Mouse (Mus musculus): ENCODE data around the gene Lix1. TPM values are rescaled to one million over a fixed set of nuclear protein-coding genes. Genes with fewer than 3 reads are reported as not detected.
"Not testable (repeated sequence)": the region's sequence is repeated elsewhere in the genome, so short reads cannot be mapped to it uniquely, and the experiment has no call there.

Lix1 gene
- polyA plus RNA-seq, 1 experiment from 2014 or later: 14.1 TPM

DNA sequence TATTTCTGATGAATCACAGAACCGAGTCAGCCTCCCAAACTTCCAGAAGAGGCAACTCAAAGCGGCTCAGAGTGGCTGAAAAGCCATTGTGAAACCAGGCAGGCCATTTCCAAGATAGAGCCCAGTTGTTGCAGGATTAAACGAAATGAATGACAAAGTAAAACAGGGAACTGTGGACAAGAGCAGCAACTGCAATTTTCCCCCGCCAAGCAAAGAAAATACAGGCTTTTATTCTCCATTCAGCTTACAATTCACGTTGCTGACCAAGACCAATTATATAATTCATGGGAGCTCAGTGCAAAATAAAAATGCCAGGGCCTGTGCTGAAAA is 46.9 kb downstream of the Lix1 start:
- WGBS: 25% methylated on average over 5 of the region's 5 CpGs

DNA sequence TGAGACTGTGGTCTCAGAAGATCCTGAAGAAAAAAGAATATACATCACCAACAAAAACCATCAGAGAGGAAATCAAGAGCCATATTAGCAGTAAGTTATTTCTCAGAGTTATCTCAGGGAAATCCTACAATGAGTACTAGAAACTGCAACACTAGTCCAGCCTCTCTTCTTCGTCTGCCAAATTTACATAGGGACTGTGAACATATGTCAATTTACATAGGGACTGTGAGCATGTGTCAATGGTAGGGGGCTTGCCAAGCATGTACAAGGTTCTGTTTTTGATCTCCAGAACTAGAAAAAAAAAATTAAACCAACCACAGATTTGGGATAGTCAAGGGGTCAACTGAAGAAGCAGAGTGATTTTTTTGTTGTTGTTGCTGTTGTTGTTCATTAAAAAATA is 48.6 kb downstream of the Lix1 start:
- peaks cover 10% of the 10 kb centered on the region for H3K4me1 ChIP-seq
- 79% methylated on average over 1 of the region's 1 CpGs for WGBS
- H3K4me2 ChIP-seq: no peak overlapping the region
- H3K9ac ChIP-seq: no peak overlapping the region
- ATAC-seq (ENCODE audit: insufficient number of reproducible peaks, low FRiP score, low TSS enrichment, low read depth): no peak
- no peaks in the 10 kb centered on the region for H3K27me3 ChIP-seq
- no peaks in the 10 kb centered on the region for H3K36me3 ChIP-seq
- H3K9me3 ChIP-seq: no peaks in the 10 kb centered on the region
- H3K4me3 ChIP-seq: no peak overlapping the region
- no peak overlapping the region for H3K27ac ChIP-seq

More for the DNA sequence above, 46.9 kb downstream of the Lix1 start:
- no peak for ATAC-seq (ENCODE audit: insufficient number of reproducible peaks, low FRiP score, low TSS enrichment, low read depth)
- H3K4me3 ChIP-seq: peak overlapping the region; percentile 34; the same call in 1 of the 2 replicates
- H3K9ac ChIP-seq: no peak overlapping the region
- H3K4me2 ChIP-seq: peak overlapping the region; percentile 48
- peaks cover 10% of the 10 kb centered on the region for H3K4me1 ChIP-seq
- H3K27me3 ChIP-seq: no peaks in the 10 kb centered on the region
- no peaks in the 10 kb centered on the region for H3K36me3 ChIP-seq
- H3K27ac ChIP-seq: 0 out of 2 replicates have a peak overlapping the region, but pooled peaks have one; percentile 23
- no peaks in the 10 kb centered on the region for H3K9me3 ChIP-seq

DNA sequence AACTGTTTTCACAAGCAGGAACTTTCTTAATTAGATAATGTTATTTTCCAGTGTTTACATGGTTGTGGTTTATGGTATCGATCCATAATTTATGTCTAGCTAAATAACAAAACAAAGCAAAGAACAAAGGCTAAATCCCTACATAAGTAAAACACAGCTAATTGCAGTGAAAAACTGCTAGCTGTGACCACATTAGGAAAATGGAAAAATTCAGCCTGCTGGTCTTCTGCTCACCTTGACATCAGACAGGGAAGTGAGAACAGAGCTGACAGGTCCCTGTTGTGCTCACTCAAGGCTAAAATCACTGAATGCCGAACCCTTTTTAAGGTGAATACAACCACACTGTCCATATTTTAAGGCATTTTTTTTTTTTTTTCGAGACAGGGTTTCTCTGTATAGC is 50.1 kb downstream of the Lix1 start:
- Histone ChIP-seq H3K27ac (no peak overlapping the region), H3K4me2 (no peak overlapping the region), H3K36me3 (no peaks in the 10 kb centered on the region), H3K9me3 (no peaks in the 10 kb centered on the region), H3K4me3 (no peak overlapping the region), H3K27me3 (no peaks in the 10 kb centered on the region), H3K4me1 (peaks cover 10% of the 10 kb centered on the region), H3K9ac (no peak overlapping the region)
- WGBS: 87% methylated on average over 3 of the region's 3 CpGs
- no peak for ATAC-seq (ENCODE audit: insufficient number of reproducible peaks, low FRiP score, low TSS enrichment, low read depth)

DNA sequence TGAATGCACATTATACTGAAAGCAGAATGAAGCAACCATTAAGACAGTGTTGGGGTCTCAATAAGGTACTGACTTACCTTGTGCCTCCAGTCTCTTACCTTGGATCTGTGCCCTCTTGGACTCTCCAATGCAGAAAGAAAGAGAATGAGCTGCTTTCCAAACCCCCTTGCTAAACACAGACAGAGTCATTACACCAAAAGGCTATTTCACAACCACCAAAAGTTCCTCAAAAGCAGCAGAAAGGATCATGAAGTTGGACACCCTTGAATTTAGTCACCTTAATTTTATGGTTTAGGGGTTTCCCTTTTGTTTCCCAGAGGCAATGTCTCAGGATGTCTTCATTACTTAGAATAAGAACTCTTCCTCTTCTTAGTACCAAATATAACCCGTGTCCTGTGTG is 52.1 kb downstream of the Lix1 start:
- Histone ChIP-seq H3K4me2 (no peak overlapping the region), H3K9ac (no peak overlapping the region), H3K4me3 (no peak overlapping the region), H3K27me3 (no peaks in the 10 kb centered on the region), H3K4me1 (no peaks in the 10 kb centered on the region), H3K27ac (no peak overlapping the region), H3K9me3 (no peaks in the 10 kb centered on the region), H3K36me3 (no peaks in the 10 kb centered on the region)
- ATAC-seq (ENCODE audit: insufficient number of reproducible peaks, low FRiP score, low TSS enrichment, low read depth): no peak
- WGBS: 77% methylated on average over 1 of the region's 1 CpGs

DNA sequence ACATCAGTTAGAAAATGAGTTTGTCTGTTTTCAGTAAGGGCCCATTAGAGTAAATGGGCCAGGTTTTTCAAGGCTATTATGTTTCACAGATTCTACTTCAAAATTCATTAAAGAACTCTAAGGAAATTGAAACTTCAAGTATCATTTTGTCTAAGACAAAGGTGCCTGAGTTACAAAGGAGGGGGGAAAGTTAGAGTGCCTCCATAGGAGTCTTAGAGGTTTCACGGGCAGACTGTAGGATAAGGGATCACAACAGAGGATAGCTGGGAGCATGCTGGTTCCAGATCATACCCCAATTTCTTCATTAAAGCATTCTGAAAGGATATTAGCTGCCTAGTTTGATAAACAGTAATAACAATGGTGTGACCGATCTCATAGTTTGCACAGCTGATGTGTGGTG is 83.3 kb downstream of the Lix1 start:
- WGBS: 31% methylated on average over 2 of the region's 2 CpGs
- Histone ChIP-seq H3K36me3 (no peaks in the 10 kb centered on the region), H3K4me2 (no peak overlapping the region), H3K27me3 (no peaks in the 10 kb centered on the region), H3K4me1 (peaks cover under 1% of the 10 kb centered on the region; the same call in 1 of the 2 replicates), H3K9me3 (no peaks in the 10 kb centered on the region), H3K9ac (no peak overlapping the region), H3K27ac (no peak overlapping the region), H3K4me3 (no peak overlapping the region)
- no peak for ATAC-seq (ENCODE audit: insufficient number of reproducible peaks, low FRiP score, low TSS enrichment, low read depth)

DNA sequence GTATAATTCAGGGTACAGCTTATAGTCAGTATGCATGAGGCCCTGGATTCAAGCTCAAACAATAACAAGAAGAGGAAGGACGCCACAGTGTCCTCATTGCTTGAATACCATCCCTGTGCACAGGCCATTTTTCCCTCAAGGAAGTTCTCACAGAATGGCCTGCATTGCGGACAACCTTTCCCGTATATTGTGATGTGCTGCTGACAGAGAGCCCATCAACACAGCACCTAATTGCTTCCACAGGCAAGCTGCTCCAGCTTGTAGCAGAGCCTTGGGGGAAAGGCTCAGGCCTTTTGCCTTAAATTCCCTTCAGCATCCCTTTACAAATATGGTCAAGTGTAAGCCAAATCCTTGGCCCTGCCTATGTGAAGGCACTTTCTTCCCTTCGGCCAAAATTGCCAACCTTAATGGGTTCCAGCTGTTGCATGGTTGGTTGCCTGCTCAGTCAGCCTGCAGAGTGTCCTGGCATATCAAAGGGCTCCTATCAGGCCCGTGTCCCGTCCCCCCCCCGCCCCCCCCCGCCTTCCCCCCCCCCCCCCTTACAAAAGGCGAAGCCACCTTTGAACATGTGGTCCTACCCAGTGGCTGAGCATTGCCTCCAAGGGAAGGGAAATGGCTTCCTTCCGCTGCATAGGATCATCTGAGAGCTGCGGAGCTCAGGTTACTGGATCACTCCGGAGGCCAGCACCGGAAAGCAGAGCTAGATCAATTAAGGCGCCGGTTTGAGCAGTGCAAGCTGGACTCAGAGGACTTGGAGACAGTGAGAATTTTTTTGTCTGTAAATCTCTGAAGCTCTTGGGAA is 88.5 kb downstream of the Lix1 start:
- Histone ChIP-seq H3K4me2 (peak overlapping the region; percentile 25), H3K27ac (peak overlapping the region; percentile 22; the same call in 1 of the 2 replicates), H3K27me3 (no peaks in the 10 kb centered on the region), H3K9ac (no peak overlapping the region), H3K4me1 (peaks cover 4% of the 10 kb centered on the region; the same call in 1 of the 2 replicates), H3K4me3 (peak overlapping the region; percentile 10; the same call in 1 of the 2 replicates), H3K36me3 (no peaks in the 10 kb centered on the region), H3K9me3 (no peaks in the 10 kb centered on the region)
- WGBS: 30% methylated on average over 12 of the region's 15 CpGs
- ATAC-seq (ENCODE audit: insufficient number of reproducible peaks, low FRiP score, low TSS enrichment, low read depth): peak; percentile 65; the same call in 1 of the 2 replicates

DNA sequence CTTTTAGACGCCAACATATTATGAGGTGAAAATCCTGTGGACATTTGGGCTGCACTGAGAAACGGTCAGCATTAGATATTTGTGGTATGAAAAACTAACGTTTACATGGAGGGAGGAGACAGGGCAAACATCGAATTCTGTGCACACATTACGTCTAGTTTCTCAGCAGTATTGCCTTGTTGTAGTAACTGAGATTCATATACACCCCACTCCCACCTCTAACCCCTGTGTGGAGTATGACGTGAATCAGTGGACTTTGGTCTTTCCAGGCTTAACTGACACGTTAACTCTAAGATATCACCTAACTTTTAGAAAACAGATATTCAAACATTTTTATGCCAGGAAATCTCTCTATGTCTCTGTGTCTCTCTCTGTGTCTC is 89.1 kb downstream of the Lix1 start:
- Histone ChIP-seq H3K4me2 (peak overlapping the region; percentile 25), H3K36me3 (no peaks in the 10 kb centered on the region), H3K4me1 (peaks cover 4% of the 10 kb centered on the region; the same call in 1 of the 2 replicates), H3K9ac (no peak overlapping the region), H3K9me3 (no peaks in the 10 kb centered on the region), H3K4me3 (peak overlapping the region; percentile 10; the same call in 1 of the 2 replicates), H3K27ac (peak overlapping the region; percentile 22; the same call in 1 of the 2 replicates), H3K27me3 (no peaks in the 10 kb centered on the region)
- 33% methylated on average over 7 of the region's 7 CpGs for WGBS
- no peak for ATAC-seq (ENCODE audit: insufficient number of reproducible peaks, low FRiP score, low TSS enrichment, low read depth)

DNA sequence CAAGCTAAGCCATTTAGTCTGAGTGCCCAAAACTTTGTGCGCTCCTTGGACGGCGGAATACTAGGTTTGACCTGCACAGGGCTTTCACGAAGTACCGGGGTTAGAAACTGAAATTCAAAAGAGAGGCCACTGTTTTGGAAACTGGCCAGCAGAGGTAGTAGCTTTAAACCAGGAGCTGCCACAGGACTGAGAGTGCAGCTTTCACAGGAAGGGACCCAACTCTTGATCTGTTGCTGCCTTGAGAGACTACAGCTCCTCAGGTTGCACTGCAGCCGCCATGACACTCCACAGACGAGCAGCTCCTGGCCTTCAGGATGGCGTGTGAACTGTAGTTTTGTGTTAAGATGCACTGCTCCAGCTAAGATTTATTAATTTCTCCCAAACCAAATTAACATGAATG is 89.6 kb downstream of the Lix1 start:
- Histone ChIP-seq H3K27me3 (no peaks in the 10 kb centered on the region), H3K9ac (no peak overlapping the region), H3K4me1 (peaks cover 4% of the 10 kb centered on the region; the same call in 1 of the 2 replicates), H3K27ac (no peak overlapping the region), H3K9me3 (no peaks in the 10 kb centered on the region), H3K36me3 (no peaks in the 10 kb centered on the region), H3K4me3 (no peak overlapping the region), H3K4me2 (no peak overlapping the region)
- ATAC-seq (ENCODE audit: insufficient number of reproducible peaks, low FRiP score, low TSS enrichment, low read depth): no peak
- 59% methylated on average over 8 of the region's 8 CpGs for WGBS

DNA sequence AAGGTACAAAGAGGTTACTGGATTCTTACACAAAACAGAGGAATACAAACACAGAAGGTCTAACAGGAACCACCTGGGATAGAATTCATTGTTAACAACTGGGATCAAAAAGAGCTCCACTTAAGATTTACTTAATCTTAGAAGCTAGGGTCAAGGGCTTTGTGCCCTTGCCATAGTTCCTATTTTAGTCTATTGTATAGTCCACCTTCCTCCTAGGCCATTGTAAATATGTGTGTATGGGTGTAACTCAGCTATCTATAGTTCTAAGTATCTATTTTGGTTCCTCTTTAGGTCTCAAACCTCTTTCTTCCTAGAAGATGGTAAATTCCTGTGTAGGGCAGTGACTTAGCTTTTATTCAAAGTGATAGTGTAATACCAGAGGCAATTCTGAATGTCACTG is 93.8 kb downstream of the Lix1 start:
- H3K27ac ChIP-seq; H3K9ac ChIP-seq; H3K27me3 ChIP-seq; H3K4me3 ChIP-seq; H3K4me1 ChIP-seq; H3K4me2 ChIP-seq; H3K36me3 ChIP-seq; H3K9me3 ChIP-seq; ATAC-seq (ENCODE audit: insufficient number of reproducible peaks, low FRiP score, low TSS enrichment, low read depth): not testable (repeated sequence)

DNA sequence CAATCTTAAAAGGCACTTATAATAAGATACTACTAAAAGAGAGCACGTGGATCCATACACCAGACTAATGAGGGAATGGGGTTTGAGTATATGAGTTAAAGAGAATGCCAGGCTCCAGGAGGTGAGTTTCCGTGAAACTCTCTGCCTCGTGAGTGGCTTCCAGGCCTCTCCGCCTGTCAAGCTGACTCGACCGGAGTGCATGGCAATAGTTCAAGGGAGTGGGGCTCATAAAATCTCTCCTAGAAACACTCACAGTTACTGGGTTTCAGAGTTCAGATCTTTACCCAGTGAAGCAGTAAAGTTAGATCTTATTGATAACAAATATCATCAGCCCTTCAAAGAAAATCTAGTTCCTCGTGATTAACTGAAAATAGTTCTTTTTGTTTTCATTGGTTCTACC is 94.3 kb downstream of the Lix1 start:
- WGBS: 54% methylated on average over 7 of the region's 7 CpGs
- Histone ChIP-seq H3K27me3 (no peaks in the 10 kb centered on the region), H3K4me3 (no peak overlapping the region), H3K4me2 (no peak overlapping the region), H3K27ac (no peak overlapping the region), H3K9ac (no peak overlapping the region), H3K36me3 (no peaks in the 10 kb centered on the region), H3K9me3 (no peaks in the 10 kb centered on the region), H3K4me1 (peaks cover 9% of the 10 kb centered on the region; the same call in 1 of the 2 replicates)
- no peak for ATAC-seq (ENCODE audit: insufficient number of reproducible peaks, low FRiP score, low TSS enrichment, low read depth)

DNA sequence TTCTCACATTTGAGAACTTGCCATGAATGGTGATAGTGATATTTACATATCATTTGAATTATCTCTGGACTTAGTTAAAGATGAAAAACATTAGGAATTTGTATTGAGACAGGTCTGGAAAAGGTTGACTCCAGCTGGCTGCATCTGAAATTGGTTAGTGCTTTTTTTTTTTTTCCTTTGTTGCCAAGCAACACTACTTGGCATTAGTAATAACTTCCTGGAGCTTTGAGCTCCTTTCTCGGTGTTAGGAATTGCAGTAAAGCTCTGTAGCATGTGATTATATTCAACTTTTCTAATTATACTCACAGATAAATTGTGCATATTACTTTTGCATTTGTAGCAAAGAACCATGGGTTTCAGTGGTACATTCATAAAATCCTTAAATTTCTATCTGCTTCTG is 96.4 kb downstream of the Lix1 start:
- no peak overlapping the region for H3K4me3 ChIP-seq
- 16% methylated on average over 1 of the region's 1 CpGs for WGBS
- H3K4me2 ChIP-seq: no peak overlapping the region
- H3K27me3 ChIP-seq: no peaks in the 10 kb centered on the region
- no peak overlapping the region for H3K27ac ChIP-seq
- H3K9me3 ChIP-seq: no peaks in the 10 kb centered on the region
- no peaks in the 10 kb centered on the region for H3K36me3 ChIP-seq
- ATAC-seq (ENCODE audit: insufficient number of reproducible peaks, low FRiP score, low TSS enrichment, low read depth): no peak
- H3K4me1 ChIP-seq: peaks cover 9% of the 10 kb centered on the region; the same call in 1 of the 2 replicates
- H3K9ac ChIP-seq: no peak overlapping the region

DNA sequence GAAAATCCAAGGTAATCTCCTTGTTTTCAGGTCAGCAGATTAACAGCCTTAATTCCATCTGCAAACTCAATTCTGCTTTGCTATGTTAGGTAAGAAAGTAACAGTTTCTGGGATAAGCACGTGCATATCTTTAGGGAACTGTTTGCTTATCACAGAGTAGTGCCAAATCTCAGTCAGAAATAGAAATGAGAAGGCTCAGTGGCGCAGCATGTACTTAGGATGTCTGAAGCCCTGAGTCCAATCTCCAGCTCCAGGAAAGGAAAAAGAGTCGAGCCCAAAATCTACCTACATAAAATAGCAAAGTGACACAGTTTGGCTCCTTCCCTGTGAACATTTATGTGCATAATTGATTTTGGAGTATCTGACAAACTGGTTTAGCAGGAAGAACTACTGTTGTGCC is 96.8 kb downstream of the Lix1 start:
- Histone ChIP-seq H3K4me1 (peaks cover 9% of the 10 kb centered on the region; the same call in 1 of the 2 replicates), H3K9ac (no peak overlapping the region), H3K4me2 (no peak overlapping the region), H3K9me3 (no peaks in the 10 kb centered on the region), H3K4me3 (no peak overlapping the region), H3K36me3 (no peaks in the 10 kb centered on the region), H3K27me3 (no peaks in the 10 kb centered on the region), H3K27ac (no peak overlapping the region)
- ATAC-seq (ENCODE audit: insufficient number of reproducible peaks, low FRiP score, low TSS enrichment, low read depth): no peak
- WGBS: 23% methylated on average over 3 of the region's 3 CpGs

All from limb, embryonic 15.5 days (tissue).